Mouse (Mus musculus): ENCODE results near the gene Aprt.

GRCm38 (mm10) chr8:122577116-122577515, 407 bp upstream of the Aprt start:
- no peak for TF ChIP-seq CTCF (IDR thresholded peaks at IDR 0.05; ENCODE audit: low read depth, low read length)
- TF ChIP-seq POLR2A (IDR thresholded peaks at IDR 0.05; ENCODE audit: extremely low read depth, insufficient read depth, low read length): no peak
